Mouse (Mus musculus) heart, adult 2 months (tissue): Measurements from ENCODE around the gene Bcl2l10.

Experiments
- CTCF ChIP-seq: fragments of 200-600 bp; IDR thresholded peaks from 2 replicates; pipeline ENCODE4 v1.8.1; 2022; ENCODE audit warnings: antibody characterized with exemption, mild to moderate bottlenecking, moderate library complexity
- EP300 ChIP-seq: fragments of 200-500 bp; IDR thresholded peaks from 2 replicates; pipeline ENCODE4 v1.6.1; 2011; ENCODE audit warnings: low read depth, low read length, control low read depth; ENCODE audit not compliant: insufficient read depth
- POLR2A ChIP-seq: fragments of 200-500 bp; IDR thresholded peaks from 2 replicates; pipeline ENCODE4 v1.6.1; 2011; ENCODE audit warnings: mild to moderate bottlenecking, low read depth, low read length, control low read depth; ENCODE audit not compliant: insufficient read depth

DNA sequence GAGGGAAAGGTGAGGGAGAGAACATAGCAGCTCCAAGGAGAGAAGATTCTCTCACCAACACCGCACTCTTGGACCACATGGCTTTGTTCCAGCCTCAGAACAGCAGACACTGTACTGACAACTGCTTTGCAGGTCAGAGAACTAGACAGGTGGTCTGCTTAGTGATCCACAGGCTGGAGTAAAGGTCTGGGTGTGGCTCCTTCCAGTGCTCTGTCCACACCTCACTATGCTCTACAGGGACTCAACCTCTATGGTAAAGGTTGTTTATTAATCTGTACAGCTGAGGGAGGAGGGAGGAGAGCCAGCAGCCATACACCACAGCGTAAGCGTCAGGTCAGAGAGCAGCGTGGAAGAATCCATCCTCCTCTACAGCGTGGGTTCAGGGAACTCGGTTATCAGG, 48.4 kb downstream of the Bcl2l10 start:
- no peak for TF ChIP-seq POLR2A
- TF ChIP-seq CTCF, result no peak
- no peak for TF ChIP-seq EP300
